Mouse (Mus musculus) forebrain, embryonic 14.5 days (tissue): ENCODE results near the gene Col16a1. TPM values are rescaled to one million over a fixed set of nuclear protein-coding genes. Genes with fewer than 3 reads are reported as not detected.

ENCODE experiments used
- ATAC-seq: fragments of 200-750 bp; cut with Nextera tagmentation; 2 replicates; pipeline ENCODE4 v1.8.0; 2017; ENCODE audit warnings: mild to moderate bottlenecking, moderate library complexity
- DNase-seq: peaks from one replicate; pipeline ENCODE4 v3.0.0-alpha.2; 2015; ENCODE audit warnings: low spot score
- H3K27ac ChIP-seq: fragments of 300-500 bp; sonication (generic); 2 replicates; pipeline ENCODE4 v1.5.1; 2014; ENCODE audit warnings: low read depth, mild to moderate bottlenecking, control low read depth, low read length, moderate library complexity
- H3K27me3 ChIP-seq: fragments of 300-500 bp; sonication (generic); replicated peaks from 2 replicates; pipeline ENCODE4 v1.6.1; 2014; ENCODE audit warnings: low read length, control low read depth, mixed read lengths; ENCODE audit not compliant: control insufficient read depth, insufficient read depth
- H3K36me3 ChIP-seq: fragments of 300-500 bp; sonication (generic); 2 replicates; pipeline ENCODE4 v1.6.1; 2014; ENCODE audit warnings: low read length, control low read depth; ENCODE audit not compliant: control insufficient read depth, insufficient read depth
- H3K4me1 ChIP-seq: fragments of 300-500 bp; sonication (generic); 2 replicates; pipeline ENCODE4 v1.6.1; 2014; ENCODE audit warnings: antibody characterized with exemption, low read length, control low read depth; ENCODE audit not compliant: control insufficient read depth, insufficient read depth
- H3K4me2 ChIP-seq: fragments of 300-500 bp; sonication (generic); 2 replicates; pipeline ENCODE4 v1.6.1; 2014; ENCODE audit warnings: mild to moderate bottlenecking, control low read depth, low read length
- H3K4me3 ChIP-seq: fragments of 300-500 bp; sonication (generic); 2 replicates; pipeline ENCODE4 v1.5.1; 2014; ENCODE audit warnings: low read depth, low read length, control low read depth
- H3K9ac ChIP-seq: fragments of 300-500 bp; sonication (generic); 2 replicates; pipeline ENCODE4 v1.6.1; 2014; ENCODE audit warnings: mild to moderate bottlenecking, low read length, control low read depth, moderate library complexity
- H3K9me3 ChIP-seq: fragments of 300-500 bp; sonication (generic); replicated peaks from 2 replicates; pipeline ENCODE4 v1.6.1; 2016; ENCODE audit warnings: low read length, control low read depth, mixed read lengths; ENCODE audit not compliant: control insufficient read depth
- WGBS: fragments of 180-500 bp; shearing (Covaris S2); extraction: QIAGEN DNeasy Blood & Tissue Kit; methylation state at CpG from one replicate; pipeline ENCODE4 v1.1.7; 2014; 5-methylcytosine and 5-hydroxymethylcytosine counted together
- polyA plus RNA-seq: library from polyadenylated mRNA; unstranded; fragments of >200 nt; fragmentation: Nextera tagmentation; extraction: Ambion mirVana; gene quantifications from 2 replicates; pipeline ENCODE4 v1.2.1, GENCODE M21; 2014

Col16a1 gene
- polyA plus RNA-seq, 1 experiment from 2014 or later = 4.0 TPM

- H3K27me3 ChIP-seq = no peaks in the 10 kb centered on the region
- H3K9me3 ChIP-seq = no peaks in the 10 kb centered on the region
- 1% methylated on average over 39 of the region's 39 CpGs for WGBS
- ATAC-seq = peak; percentile 98
- no peak overlapping the region for H3K27ac ChIP-seq
- H3K4me3 ChIP-seq = peak overlapping the region; percentile 55
- peak; percentile 100 for DNase-seq
- peak overlapping the region; percentile 66 for H3K4me2 ChIP-seq
- peak overlapping the region; percentile 66 for H3K9ac ChIP-seq
- H3K4me1 ChIP-seq = peaks cover 5% of the 10 kb centered on the region; the same call in 1 of the 2 replicates
- H3K36me3 ChIP-seq = no peaks in the 10 kb centered on the region
These were observed 59.9 kb downstream of the Col16a1 start for GRCm38 (mm10) chr4:130107444-130108131.

GRCm38 (mm10) chr4:130108929-130109328, 61.3 kb downstream of the Col16a1 start:
- ATAC-seq (no peak), DNase-seq (no peak)
- Histone ChIP-seq H3K27ac (no peak overlapping the region), H3K36me3 (no peaks in the 10 kb centered on the region), H3K9me3 (no peaks in the 10 kb centered on the region), H3K4me1 (peaks cover 5% of the 10 kb centered on the region; the same call in 1 of the 2 replicates), H3K4me2 (no peak overlapping the region), H3K4me3 (no peak overlapping the region), H3K27me3 (no peaks in the 10 kb centered on the region), H3K9ac (no peak overlapping the region)
- WGBS = 92% methylated on average over 3 of the region's 3 CpGs

DNA sequence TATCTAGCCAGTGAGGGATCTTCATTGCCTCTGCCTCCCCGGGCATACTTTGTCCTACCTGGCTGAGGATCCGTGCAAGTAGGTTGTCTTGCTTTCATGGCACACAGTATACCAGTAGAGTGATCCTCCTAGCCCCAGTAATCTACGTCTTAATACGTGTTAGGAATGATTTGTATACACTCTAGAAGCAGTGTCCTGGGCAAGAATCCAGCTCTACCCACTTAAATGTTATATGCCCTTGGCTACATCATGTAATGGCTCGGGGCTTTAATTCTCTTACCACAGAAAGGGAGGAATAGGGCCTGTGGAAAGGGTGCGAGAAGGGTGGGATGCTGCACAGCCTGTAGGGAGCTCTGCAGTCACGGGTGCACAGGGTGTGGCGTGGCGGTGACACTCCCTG, 62.0 kb downstream of the Col16a1 start:
- no peaks in the 10 kb centered on the region for H3K9me3 ChIP-seq
- peaks cover 5% of the 10 kb centered on the region; the same call in 1 of the 2 replicates for H3K4me1 ChIP-seq
- H3K4me2 ChIP-seq = no peak overlapping the region
- WGBS = 94% methylated on average over 9 of the region's 9 CpGs
- ATAC-seq = no peak
- no peak for DNase-seq
- H3K9ac ChIP-seq = no peak overlapping the region
- H3K27ac ChIP-seq = no peak overlapping the region
- H3K4me3 ChIP-seq = no peak overlapping the region
- H3K27me3 ChIP-seq = no peaks in the 10 kb centered on the region
- H3K36me3 ChIP-seq = no peaks in the 10 kb centered on the region

GRCm38 (mm10) chr4:130110091-130110490, 62.5 kb downstream of the Col16a1 start:
- DNase-seq (no peak), ATAC-seq (no peak)
- H3K4me3 ChIP-seq = no peak overlapping the region
- no peak overlapping the region for H3K27ac ChIP-seq
- H3K4me1 ChIP-seq = peaks cover 5% of the 10 kb centered on the region; the same call in 1 of the 2 replicates
- H3K36me3 ChIP-seq = no peaks in the 10 kb centered on the region
- H3K4me2 ChIP-seq = no peak overlapping the region
- no peaks in the 10 kb centered on the region for H3K9me3 ChIP-seq
- 90% methylated on average over 7 of the region's 7 CpGs for WGBS
- H3K9ac ChIP-seq = no peak overlapping the region
- H3K27me3 ChIP-seq = no peaks in the 10 kb centered on the region

DNA sequence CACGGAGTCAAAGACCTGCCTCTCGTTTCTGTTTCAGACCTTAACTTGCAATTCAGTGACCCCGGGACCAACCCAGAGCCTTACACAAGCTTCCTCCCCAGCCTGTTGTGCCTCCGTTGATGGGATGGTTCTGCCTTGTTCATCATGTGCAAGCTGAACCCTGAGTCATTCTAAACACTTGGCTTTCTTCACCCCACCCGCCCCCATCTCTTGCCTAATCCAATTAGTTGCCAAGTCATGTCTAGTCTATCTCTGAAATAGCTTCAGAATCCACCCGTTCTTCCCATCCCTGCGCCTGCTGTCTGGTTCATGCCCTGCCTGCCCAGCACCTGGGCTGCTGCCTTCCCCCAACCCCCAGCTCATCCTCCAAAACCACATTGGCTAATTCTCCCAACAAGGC, 64.7 kb downstream of the Col16a1 start:
- no peak for DNase-seq
- 84% methylated on average over 7 of the region's 7 CpGs for WGBS

DNA sequence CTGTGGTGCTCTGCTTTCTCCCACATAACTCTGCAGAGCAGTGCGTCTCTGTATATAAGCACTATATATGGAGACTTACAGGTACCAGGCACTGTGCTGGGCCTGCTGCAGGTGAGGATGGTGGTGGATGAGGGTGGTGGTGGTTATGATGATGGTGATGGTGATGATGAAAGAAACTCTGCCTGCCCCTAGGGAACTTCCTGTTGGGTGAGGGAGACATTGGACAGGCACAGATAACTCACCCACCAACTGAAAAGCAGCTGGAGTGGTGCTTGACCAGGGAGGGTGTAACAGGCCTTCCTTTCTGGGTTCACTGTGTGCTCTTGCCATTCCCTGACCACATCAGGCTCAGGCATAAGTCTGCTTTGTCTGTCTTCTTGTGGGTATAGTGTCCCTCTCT, 65.1 kb downstream of the Col16a1 start:
- 100% methylated on average over 1 of the region's 1 CpGs for WGBS
- H3K27ac ChIP-seq = no peak overlapping the region

More for the DNA sequence above, 64.7 kb downstream of the Col16a1 start:
- H3K27me3 ChIP-seq = no peaks in the 10 kb centered on the region
- no peaks in the 10 kb centered on the region for H3K9me3 ChIP-seq
- H3K4me2 ChIP-seq = no peak overlapping the region
- H3K27ac ChIP-seq = no peak overlapping the region
- no peak for ATAC-seq
- 0 out of 2 replicates have a peak, but pooled peaks cover 7% of the 10 kb centered on the region for H3K36me3 ChIP-seq
- peaks cover 5% of the 10 kb centered on the region; the same call in 1 of the 2 replicates for H3K4me1 ChIP-seq
- H3K9ac ChIP-seq = no peak overlapping the region
- no peak overlapping the region for H3K4me3 ChIP-seq

DNA sequence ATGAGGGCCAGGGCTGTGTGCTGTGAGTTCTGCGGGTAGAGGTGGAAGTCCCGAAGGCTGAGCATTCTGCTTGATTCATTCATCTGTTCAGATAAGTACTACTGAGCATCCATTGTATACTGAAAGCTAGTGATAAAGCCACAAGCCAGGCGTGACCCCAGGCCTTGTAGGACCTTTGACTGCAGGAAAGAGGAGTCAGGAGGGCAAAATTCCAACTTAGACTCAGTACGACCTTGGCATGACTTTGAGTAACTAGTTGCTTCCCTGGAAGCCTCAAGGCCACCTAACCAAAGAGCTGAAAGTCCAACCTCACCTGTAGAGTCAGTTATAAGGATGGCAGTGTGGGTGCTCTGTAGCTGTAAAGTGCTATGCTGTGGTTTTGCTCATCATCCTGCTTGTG, 73.1 kb downstream of the Col16a1 start:
- DNase-seq = no peak
- H3K9ac ChIP-seq = no peak overlapping the region
- no peaks in the 10 kb centered on the region for H3K27me3 ChIP-seq
- H3K27ac ChIP-seq = no peak overlapping the region
- no peak overlapping the region for H3K4me3 ChIP-seq
- H3K9me3 ChIP-seq = no peaks in the 10 kb centered on the region
- peaks cover 46% of the 10 kb centered on the region for H3K36me3 ChIP-seq
- no peaks in the 10 kb centered on the region for H3K4me1 ChIP-seq
- no peak for ATAC-seq
- 82% methylated on average over 4 of the region's 4 CpGs for WGBS
- no peak overlapping the region for H3K4me2 ChIP-seq

More for the DNA sequence above, 65.1 kb downstream of the Col16a1 start:
- DNase-seq = no peak
- peaks cover 5% of the 10 kb centered on the region; the same call in 1 of the 2 replicates for H3K4me1 ChIP-seq
- no peak overlapping the region for H3K4me3 ChIP-seq
- no peak for ATAC-seq
- H3K9me3 ChIP-seq = no peaks in the 10 kb centered on the region
- H3K27me3 ChIP-seq = no peaks in the 10 kb centered on the region
- 0 out of 2 replicates have a peak, but pooled peaks cover 7% of the 10 kb centered on the region for H3K36me3 ChIP-seq
- no peak overlapping the region for H3K9ac ChIP-seq
- H3K4me2 ChIP-seq = no peak overlapping the region

DNA sequence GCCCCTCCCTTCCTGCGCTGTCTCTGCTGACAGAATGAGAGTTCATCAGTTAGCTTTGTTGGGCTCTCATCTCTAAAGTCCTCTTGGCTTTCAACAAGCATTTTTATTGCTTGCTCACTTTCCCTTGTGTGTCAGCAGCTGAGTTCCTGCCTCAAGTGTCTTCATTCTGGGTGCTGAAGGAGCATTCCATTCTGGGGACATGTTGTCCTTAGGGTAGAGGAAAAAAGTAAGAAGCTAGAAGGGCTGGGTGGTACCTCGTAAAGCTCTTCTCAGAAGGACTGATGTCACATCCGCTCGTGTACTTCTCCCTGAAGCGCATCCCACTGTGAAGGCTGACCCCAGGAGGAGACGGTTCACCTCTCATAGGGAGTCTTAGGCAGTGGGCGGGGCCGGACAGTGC, 73.9 kb downstream of the Col16a1 start:
- H3K9me3 ChIP-seq = no peaks in the 10 kb centered on the region
- no peak overlapping the region for H3K9ac ChIP-seq
- H3K4me3 ChIP-seq = no peak overlapping the region
- H3K4me2 ChIP-seq = no peak overlapping the region
- WGBS = 73% methylated on average over 8 of the region's 8 CpGs
- H3K27ac ChIP-seq = no peak overlapping the region
- H3K27me3 ChIP-seq = no peaks in the 10 kb centered on the region
- H3K4me1 ChIP-seq = no peaks in the 10 kb centered on the region
- no peak for ATAC-seq
- H3K36me3 ChIP-seq = peaks cover 52% of the 10 kb centered on the region
- DNase-seq = no peak

DNA sequence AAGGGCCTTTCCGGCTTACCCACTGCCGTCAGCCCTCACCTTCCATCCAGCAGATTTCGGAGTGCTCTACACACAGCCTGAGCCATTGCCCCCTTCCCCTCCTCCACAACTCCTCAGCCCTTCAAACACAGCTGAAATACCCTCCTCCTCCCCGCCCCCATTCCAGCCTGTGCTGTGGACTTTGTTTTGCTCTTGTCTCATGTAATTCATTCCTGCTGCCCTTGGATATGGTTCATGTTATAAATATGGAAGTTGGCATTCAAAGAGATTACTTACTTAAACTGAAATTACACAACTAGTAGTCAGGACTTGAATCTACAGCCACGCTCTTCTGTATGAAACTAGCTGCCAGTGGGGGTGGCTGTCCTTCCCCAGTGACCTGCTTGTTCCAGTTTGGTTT, 75.4 kb downstream of the Col16a1 start:
- Histone ChIP-seq H3K4me2 (no peak overlapping the region), H3K4me3 (no peak overlapping the region), H3K4me1 (no peaks in the 10 kb centered on the region), H3K27me3 (no peaks in the 10 kb centered on the region), H3K9ac (no peak overlapping the region), H3K36me3 (peaks cover 66% of the 10 kb centered on the region), H3K9me3 (no peaks in the 10 kb centered on the region), H3K27ac (no peak overlapping the region)
- no peak for ATAC-seq
- 91% methylated on average over 5 of the region's 5 CpGs for WGBS
- no peak for DNase-seq
